Mouse (Mus musculus) telencephalon, adult 2 months (tissue): ENCODE data around the gene Gsn.

Experiments used
- DNase-seq: peaks from one replicate; pipeline ENCODE4 v3.0.0-alpha.2; 2011; ENCODE audit warnings: low read depth, low spot score

Gsn gene

GRCm38 (mm10) chr2:35255885-35256833 lies at the start of gene Gsn:
Gsn (plus strand) TSS chr2:35256380.
- no peak for DNase-seq

- DNase-seq: no peak
Observed at GRCm38 (mm10) chr2:35206761-35207160, 49.4 kb upstream of the Gsn start.

- no peak for DNase-seq
Observed at GRCm38 (mm10) chr2:35208054-35208453, 48.1 kb upstream of the Gsn start.

GRCm38 (mm10) chr2:35208931-35209665 lies 47.1 kb upstream of the Gsn start:
- no peak for DNase-seq

DNA sequence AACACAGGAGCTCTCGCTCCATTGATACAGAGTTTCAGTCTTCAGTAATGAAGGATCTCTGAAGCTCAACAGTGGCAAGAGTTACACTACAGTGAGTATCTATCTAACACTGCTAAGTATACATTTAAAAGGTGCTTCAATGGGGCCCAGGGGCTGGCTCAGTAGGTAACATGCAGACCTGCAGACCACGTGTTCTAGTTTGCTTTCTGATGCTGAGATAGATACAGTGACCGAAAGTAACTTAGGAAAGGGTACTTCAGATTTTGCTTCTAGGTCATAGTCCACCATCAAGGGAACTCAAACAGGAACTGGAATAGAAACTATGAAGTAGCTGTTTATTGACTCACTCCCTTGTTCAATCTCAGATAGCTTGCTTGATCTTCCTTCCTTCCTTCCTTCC lies 44.5 kb upstream of the Gsn start:
- DNase-seq: no peak

- no peak for DNase-seq
Observed at GRCm38 (mm10) chr2:35213345-35213910, 42.8 kb upstream of the Gsn start.

GRCm38 (mm10) chr2:35214881-35215358 lies 41.3 kb upstream of the Gsn start:
- DNase-seq: no peak

DNA sequence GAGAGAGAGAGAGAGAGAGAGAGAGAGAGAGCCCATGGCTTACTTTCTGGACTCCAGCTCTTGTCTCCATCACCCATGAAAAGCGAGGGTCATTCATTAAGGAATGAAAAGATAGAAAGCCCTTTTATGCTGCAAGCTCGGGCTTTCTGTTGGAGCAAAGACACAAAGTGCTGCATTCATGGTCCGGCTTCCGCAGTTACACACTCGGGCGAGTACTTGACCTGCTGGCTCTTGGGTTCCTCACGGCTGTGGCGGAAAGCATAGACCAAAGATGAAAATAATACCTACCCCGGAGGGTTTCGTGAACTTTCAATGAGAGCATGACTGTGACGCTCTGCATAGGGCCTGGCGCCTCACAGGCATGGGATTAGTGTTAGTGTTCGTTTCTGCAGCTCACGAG lies 40.8 kb upstream of the Gsn start:
- DNase-seq: no peak

- no peak for DNase-seq
Observed at GRCm38 (mm10) chr2:35216701-35217100, 39.5 kb upstream of the Gsn start.

GRCm38 (mm10) chr2:35218736-35219135 lies 37.4 kb upstream of the Gsn start:
- DNase-seq: no peak

DNA sequence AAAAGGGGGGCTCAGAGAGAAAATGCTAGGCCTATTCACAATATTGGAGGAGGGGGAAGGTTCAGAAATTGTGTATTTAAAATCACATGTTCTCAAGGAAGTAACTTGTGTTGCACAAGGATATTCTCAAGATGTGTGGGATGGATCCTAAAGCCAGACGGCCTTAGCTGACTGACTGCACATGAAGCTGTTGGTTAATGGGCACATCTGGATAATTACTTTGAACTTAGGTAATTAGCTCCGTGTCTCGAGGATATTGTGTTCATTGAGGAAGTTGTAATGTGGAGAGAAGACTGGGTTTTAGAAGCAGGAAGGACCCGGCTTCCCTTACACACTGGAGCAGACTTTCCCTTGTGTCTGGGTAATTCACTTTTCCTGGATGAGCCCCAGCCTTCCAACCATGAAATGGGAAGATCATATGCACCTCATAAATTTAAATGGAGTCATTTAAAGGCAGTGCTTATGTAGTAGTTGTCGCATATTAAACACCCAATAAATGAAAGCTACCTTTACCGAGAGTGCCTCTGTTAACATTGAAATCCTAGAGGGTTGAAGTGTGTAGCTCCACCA lies 33.3 kb upstream of the Gsn start:
- DNase-seq: no peak

DNA sequence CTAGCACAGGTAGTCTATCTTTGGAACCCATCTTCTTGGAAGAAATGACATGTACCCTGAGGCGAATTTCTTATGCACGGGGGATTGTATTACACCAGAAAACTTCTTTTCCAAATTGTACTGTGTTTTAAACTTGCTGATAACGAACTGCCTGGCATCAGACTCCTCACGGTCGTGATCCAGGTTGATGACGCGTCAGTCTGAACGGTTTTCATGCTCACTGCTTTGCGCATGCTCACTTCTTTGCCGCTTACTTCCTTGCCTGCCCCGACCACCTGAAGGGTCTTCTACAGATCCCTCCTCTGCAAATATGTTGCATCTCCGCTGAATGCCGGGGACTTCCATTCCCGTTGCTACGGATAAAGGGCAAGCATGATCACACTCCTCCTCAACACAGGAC lies 31.9 kb upstream of the Gsn start:
- DNase-seq: no peak

DNA sequence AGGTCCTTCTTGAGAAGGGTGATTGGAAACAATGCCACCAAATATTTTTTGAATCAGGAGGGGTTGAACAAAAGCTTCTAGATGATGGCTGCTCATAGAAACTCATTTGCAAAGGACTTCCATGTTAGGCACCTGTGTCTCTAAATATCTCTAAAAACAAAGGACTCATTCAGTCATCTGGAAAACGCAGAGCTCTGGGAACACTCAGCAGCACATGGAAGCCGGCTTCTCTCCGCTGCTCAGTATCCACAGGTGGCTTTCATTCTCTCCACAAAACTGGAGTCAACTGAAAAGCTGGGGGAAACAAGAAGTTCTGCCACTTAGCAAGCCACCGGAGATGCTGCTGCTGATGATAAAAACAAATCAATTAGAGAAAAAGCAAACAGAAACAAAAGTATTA lies 28.0 kb upstream of the Gsn start:
- DNase-seq: no peak

DNA sequence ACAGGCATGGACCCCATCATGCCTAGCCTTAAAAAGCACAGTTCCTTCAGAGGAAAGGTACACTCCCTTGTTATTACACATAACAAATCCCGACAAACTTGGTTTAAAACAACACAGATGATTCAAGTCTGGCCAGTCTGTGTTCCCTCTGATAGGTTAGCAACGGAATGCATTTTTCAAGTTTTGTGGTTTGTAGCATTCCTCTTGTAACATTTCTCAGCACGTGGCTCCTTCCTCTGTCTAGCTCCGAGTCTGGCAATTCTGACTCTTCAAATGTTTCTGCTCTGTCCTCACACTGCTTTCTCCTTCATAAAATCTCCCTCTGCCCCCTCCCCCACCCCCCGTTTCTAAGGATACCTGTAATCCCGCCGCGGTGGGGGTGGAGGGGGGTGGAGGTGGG lies 26.0 kb upstream of the Gsn start:
- no peak for DNase-seq

DNA sequence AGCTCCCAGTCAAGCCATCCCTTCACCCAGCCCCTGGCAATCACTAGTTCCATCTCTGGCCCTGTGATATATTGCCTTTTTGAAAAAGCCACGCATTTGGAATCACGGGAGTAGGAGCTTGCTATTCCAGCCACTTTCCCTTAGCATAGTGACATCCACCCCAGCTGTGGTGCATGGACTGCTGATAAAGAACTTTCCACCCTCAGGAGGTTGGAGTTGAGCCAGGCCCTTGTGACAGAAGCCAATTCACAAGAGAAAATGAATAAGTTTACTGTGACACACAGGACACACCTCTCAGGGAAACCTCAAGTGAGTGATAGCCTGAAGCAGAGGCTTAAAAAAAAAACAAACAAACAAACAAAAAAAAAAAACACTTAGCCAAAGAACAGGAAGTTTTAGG lies 24.3 kb upstream of the Gsn start:
- no peak for DNase-seq

GRCm38 (mm10) chr2:35232595-35233445 lies 23.4 kb upstream of the Gsn start:
- DNase-seq: no peak

- DNase-seq: no peak
Observed at GRCm38 (mm10) chr2:35233898-35234297, 22.3 kb upstream of the Gsn start.

- no peak for DNase-seq
Observed at GRCm38 (mm10) chr2:35235021-35235420, 21.2 kb upstream of the Gsn start.

DNA sequence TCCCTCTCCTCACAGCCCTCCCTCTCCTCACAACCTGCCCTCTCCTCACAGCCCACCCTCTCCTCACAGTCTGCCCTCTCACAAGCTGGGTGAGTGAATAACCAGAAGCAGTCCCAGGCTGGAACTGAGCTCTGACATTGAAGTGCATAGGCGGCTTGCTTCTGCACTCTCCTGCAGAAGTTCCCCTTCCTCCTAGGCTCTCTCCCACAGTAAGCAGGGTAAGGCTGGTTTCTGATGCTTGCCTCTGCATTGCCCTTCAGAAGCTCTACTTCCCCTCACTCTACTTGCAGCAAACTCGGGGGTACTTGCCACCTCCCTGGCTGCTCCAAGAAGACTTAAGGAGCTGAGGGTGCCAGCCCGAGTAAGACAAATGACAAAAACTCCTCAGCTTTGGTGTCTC lies 11.9 kb upstream of the Gsn start:
- DNase-seq: no peak

DNA sequence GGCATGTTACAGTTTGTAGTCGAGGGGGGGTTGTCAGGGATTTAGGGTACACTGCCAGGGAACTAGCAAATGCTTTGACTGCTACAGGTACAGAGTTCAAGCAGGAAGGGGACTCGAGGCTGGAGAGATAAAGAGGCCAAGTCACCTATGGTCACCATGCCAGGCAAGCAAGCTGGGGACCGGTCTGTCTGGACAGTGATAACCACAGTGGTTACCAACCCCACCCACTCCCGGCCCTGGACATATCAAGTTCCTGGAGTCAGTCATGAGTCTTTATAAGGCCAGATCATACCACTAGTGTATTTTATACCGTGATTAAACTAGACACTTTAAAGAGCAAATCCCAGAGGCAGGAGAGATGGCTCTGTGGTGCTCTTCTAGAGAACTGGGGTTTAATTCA lies 8.4 kb upstream of the Gsn start:
- DNase-seq: no peak

GRCm38 (mm10) chr2:35252733-35253132 lies 3.4 kb upstream of the Gsn start:
- DNase-seq: no peak
